Mouse (Mus musculus) heart, adult 2 months (tissue): Measurements from ENCODE around the gene Cdca4. TPM values are rescaled to one million over a fixed set of nuclear protein-coding genes. Genes with fewer than 3 reads are reported as not detected.
"Not testable (repeated sequence)": the region's sequence is repeated elsewhere in the genome, so short reads cannot be mapped to it uniquely, and the experiment has no call there.

Experiments
- DNase-seq, 2 experiments: peaks; one replicate each; pipeline ENCODE4 v3.0.0; 2021
- H3K27ac ChIP-seq: fragments of 200-600 bp; 2 replicates; pipeline ENCODE4 v1.8.1; 2022
- H3K27me3 ChIP-seq: fragments of 200-500 bp; 2 replicates; pipeline ENCODE4 v1.6.1; 2012; ENCODE audit warnings: mild to moderate bottlenecking, low read length, inconsistent platforms, mixed read lengths; ENCODE audit not compliant: control insufficient read depth, insufficient read depth
- H3K36me3 ChIP-seq: fragments of 200-500 bp; 2 replicates; pipeline ENCODE4 v1.6.1; 2012; ENCODE audit warnings: low read length, inconsistent platforms; ENCODE audit not compliant: control insufficient read depth, insufficient read depth
- H3K4me1 ChIP-seq: fragments of 200-500 bp; 2 replicates; pipeline ENCODE4 v1.6.1; 2011; ENCODE audit warnings: low read length; ENCODE audit not compliant: control insufficient read depth, insufficient read depth
- H3K4me3 ChIP-seq: fragments of 200-600 bp; 2 replicates; pipeline ENCODE4 v1.8.1; 2022
- H3K79me2 ChIP-seq: fragments of 200-500 bp; replicated peaks from 2 replicates; pipeline ENCODE4 v1.6.1; 2012; ENCODE audit warnings: mild to moderate bottlenecking, inconsistent platforms, low read length, moderate library complexity, mixed read lengths; ENCODE audit not compliant: control insufficient read depth, insufficient read depth
- H3K9ac ChIP-seq: fragments of 200-500 bp; 2 replicates; pipeline ENCODE4 v1.6.1; 2012; ENCODE audit warnings: low read depth, mild to moderate bottlenecking, control low read depth, inconsistent platforms, low read length, mixed read lengths
- CTCF ChIP-seq: fragments of 200-600 bp; IDR thresholded peaks from 2 replicates; pipeline ENCODE4 v1.8.1; 2022; ENCODE audit warnings: antibody characterized with exemption, mild to moderate bottlenecking, moderate library complexity
- EP300 ChIP-seq: fragments of 200-500 bp; IDR thresholded peaks from 2 replicates; pipeline ENCODE4 v1.6.1; 2011; ENCODE audit warnings: low read depth, low read length, control low read depth; ENCODE audit not compliant: insufficient read depth
- POLR2A ChIP-seq: fragments of 200-500 bp; IDR thresholded peaks from 2 replicates; pipeline ENCODE4 v1.6.1; 2011; ENCODE audit warnings: mild to moderate bottlenecking, low read depth, low read length, control low read depth; ENCODE audit not compliant: insufficient read depth
- whole genome bisulfite sequencing: fragments of 180-500 bp; shearing (Covaris S2); methylation state at CpG from one replicate; pipeline ENCODE4 v1.1.7; 2018; 5-methylcytosine and 5-hydroxymethylcytosine counted together
- intact Hi-C: fragments of 180-260 bp; cut with DNase I; formaldehyde crosslinking; loops from one replicate; pipeline ENCODE4 v1.15.1; 2025
- polyA plus RNA-seq: library from polyadenylated mRNA; depleted of rRNA; stranded (reverse); fragments of >200 nt; gene quantifications from 2 replicates; pipeline ENCODE4 v1.2.3, GENCODE M21; 2012
- total RNA-seq, 2 experiments: library from RNA; stranded (reverse); gene quantifications; 2 replicates each; pipeline ENCODE4 v1.2.3; 2021

The Cdca4 gene
- total and polyA plus RNA-seq, 3 experiments: 5.3 to 7.6 (median 6.6) TPM

GRCm38 (mm10) chr12:112843803-112844202 is 14.6 kb upstream of the Cdca4 start:
- Histone ChIP-seq H3K4me1 (no peaks in the 10 kb centered on the region; the same call in 1 of the 2 replicates), H3K27ac (no peak overlapping the region), H3K79me2 (no peaks in the 10 kb centered on the region), H3K36me3 (no peaks in the 10 kb centered on the region), H3K27me3 (no peaks in the 10 kb centered on the region), H3K4me3 (no peak overlapping the region), H3K9ac (no peak overlapping the region)
- DNase-seq: peak; percentile 83 to 89
- TF ChIP-seq POLR2A: no peak
- peak; percentile 88; the same call in 1 of the 2 replicates for TF ChIP-seq EP300
- intact Hi-C loops: loop anchor here (1.0 to 10.0 kb wide), 4 partner anchors 28 to 189 kb away; no protein-coding TSS in a partner anchor
- 17% methylated on average over 3 of the region's 3 CpGs for WGBS

- not testable (repeated sequence) for DNase-seq, H3K36me3 ChIP-seq, H3K9ac ChIP-seq, H3K79me2 ChIP-seq, H3K4me3 ChIP-seq, H3K27ac ChIP-seq, H3K27me3 ChIP-seq, H3K4me1 ChIP-seq
- WGBS: 64% methylated on average over 2 of the region's 2 CpGs
- intact Hi-C loops: loop anchor here (10.0 kb wide), 1 partner anchor 187 kb away; no protein-coding TSS in a partner anchor
Observed at GRCm38 (mm10) chr12:112842128-112842527, 12.9 kb upstream of the Cdca4 start.

- not testable (repeated sequence) for H3K27ac ChIP-seq, H3K79me2 ChIP-seq, H3K36me3 ChIP-seq, H3K27me3 ChIP-seq, DNase-seq, H3K4me1 ChIP-seq, H3K4me3 ChIP-seq, H3K9ac ChIP-seq
- 66% methylated on average over 4 of the region's 4 CpGs for WGBS
- intact Hi-C loops: loop anchor here (10.0 kb wide), 1 partner anchor 187 kb away; no protein-coding TSS in a partner anchor
Observed at GRCm38 (mm10) chr12:112841338-112841892, 12.2 kb upstream of the Cdca4 start.

- Histone ChIP-seq H3K36me3 (no peaks in the 10 kb centered on the region), H3K4me1 (no peaks in the 10 kb centered on the region; the same call in 1 of the 2 replicates), H3K27me3 (no peaks in the 10 kb centered on the region), H3K79me2 (no peaks in the 10 kb centered on the region), H3K4me3 (no peak overlapping the region), H3K9ac (no peak overlapping the region), H3K27ac (no peak overlapping the region)
- no peak for TF ChIP-seq CTCF
- TF ChIP-seq EP300: no peak
- TF ChIP-seq POLR2A: no peak
- WGBS: 72% methylated on average over 25 of the region's 25 CpGs
- intact Hi-C loops: loop anchor here (10.0 kb wide), 1 partner anchor 186 kb away; no protein-coding TSS in a partner anchor
- no peak for DNase-seq
Observed at GRCm38 (mm10) chr12:112840209-112841086, 11.2 kb upstream of the Cdca4 start.

GRCm38 (mm10) chr12:112835046-112835445 is 5.8 kb upstream of the Cdca4 start:
- WGBS: 69% methylated on average over 2 of the region's 2 CpGs
- no peak for DNase-seq
- Histone ChIP-seq H3K27me3 (no peaks in the 10 kb centered on the region), H3K27ac (no peak overlapping the region), H3K79me2 (no peaks in the 10 kb centered on the region), H3K36me3 (no peaks in the 10 kb centered on the region), H3K4me1 (no peaks in the 10 kb centered on the region), H3K4me3 (no peak overlapping the region), H3K9ac (no peak overlapping the region)
- intact Hi-C loops: no loop called here
- no peak for TF ChIP-seq POLR2A
- no peak for TF ChIP-seq EP300
- no peak for TF ChIP-seq CTCF

GRCm38 (mm10) chr12:112833527-112833926 is 4.3 kb upstream of the Cdca4 start:
- 67% methylated on average over 6 of the region's 6 CpGs for WGBS
- DNase-seq: no peak
- no peak overlapping the region for H3K4me3 ChIP-seq
- no peaks in the 10 kb centered on the region for H3K36me3 ChIP-seq
- TF ChIP-seq POLR2A (no peak), CTCF (no peak), EP300 (no peak)
- H3K79me2 ChIP-seq: no peaks in the 10 kb centered on the region
- no peaks in the 10 kb centered on the region for H3K4me1 ChIP-seq
- no peaks in the 10 kb centered on the region for H3K27me3 ChIP-seq
- H3K9ac ChIP-seq: no peak overlapping the region
- intact Hi-C loops: no loop called here
- H3K27ac ChIP-seq: no peak overlapping the region
